Mouse (Mus musculus) macrophage (primary cell): ENCODE measurements around the gene Ccdc190. TPM values are rescaled to one million over a fixed set of nuclear protein-coding genes. Genes with fewer than 3 reads are reported as not detected.

Experiments
- H3K27ac ChIP-seq: fragments of 350-480 bp; formaldehyde crosslinking; 2 replicates; pipeline ENCODE4 v1.9.0; 2021
- H3K36me3 ChIP-seq: fragments of 350-480 bp; formaldehyde crosslinking; 2 replicates; pipeline ENCODE4 v1.9.0; 2021; ENCODE audit errors: inconsistent target
- H3K4me3 ChIP-seq: fragments of 350-480 bp; formaldehyde crosslinking; 2 replicates; pipeline ENCODE4 v1.9.0; 2021; ENCODE audit errors: inconsistent target
- H3K79me2 ChIP-seq: fragments of 350-480 bp; formaldehyde crosslinking; 2 replicates; pipeline ENCODE4 v1.9.0; 2021; ENCODE audit errors: inconsistent target
- WGBS: methylation state at CpG from one replicate; pipeline ENCODE4 v1.1.7; 2026; ENCODE audit warnings: inconsistent platforms; ENCODE audit not compliant: missing documents; 5-methylcytosine and 5-hydroxymethylcytosine counted together
- polyA plus RNA-seq: library from polyadenylated mRNA; stranded (reverse); fragments of 250-400 nt; gene quantifications from 3 replicates; pipeline ENCODE4 v1.2.4, GENCODE M21; 2018; ENCODE audit warnings: inconsistent platforms

Ccdc190 gene
- polyA plus RNA-seq, 1 experiment from 2014 or later, result not detected

GRCm38 (mm10) chr1:169949981-169950380, 21.5 kb downstream of the Ccdc190 start:
- no peak overlapping the region for H3K4me3 ChIP-seq
- no peak overlapping the region for H3K27ac ChIP-seq
- no peaks in the 10 kb centered on the region for H3K79me2 ChIP-seq
- H3K36me3 ChIP-seq, result peaks cover 5% of the 10 kb centered on the region; the same call in 1 of the 2 replicates
- WGBS, result 95% methylated on average over 7 of the region's 7 CpGs

GRCm38 (mm10) chr1:169950651-169951050, 22.2 kb downstream of the Ccdc190 start:
- Histone ChIP-seq H3K4me3 (no peak overlapping the region), H3K79me2 (no peaks in the 10 kb centered on the region), H3K27ac (no peak overlapping the region), H3K36me3 (peaks cover 5% of the 10 kb centered on the region; the same call in 1 of the 2 replicates)
- 90% methylated on average over 4 of the region's 4 CpGs for WGBS

GRCm38 (mm10) chr1:169951561-169951960, 23.1 kb downstream of the Ccdc190 start:
- no peak overlapping the region for H3K27ac ChIP-seq
- H3K4me3 ChIP-seq, result no peak overlapping the region
- no peaks in the 10 kb centered on the region for H3K79me2 ChIP-seq
- peaks cover 5% of the 10 kb centered on the region; the same call in 1 of the 2 replicates for H3K36me3 ChIP-seq
- 92% methylated on average over 6 of the region's 6 CpGs for WGBS

DNA sequence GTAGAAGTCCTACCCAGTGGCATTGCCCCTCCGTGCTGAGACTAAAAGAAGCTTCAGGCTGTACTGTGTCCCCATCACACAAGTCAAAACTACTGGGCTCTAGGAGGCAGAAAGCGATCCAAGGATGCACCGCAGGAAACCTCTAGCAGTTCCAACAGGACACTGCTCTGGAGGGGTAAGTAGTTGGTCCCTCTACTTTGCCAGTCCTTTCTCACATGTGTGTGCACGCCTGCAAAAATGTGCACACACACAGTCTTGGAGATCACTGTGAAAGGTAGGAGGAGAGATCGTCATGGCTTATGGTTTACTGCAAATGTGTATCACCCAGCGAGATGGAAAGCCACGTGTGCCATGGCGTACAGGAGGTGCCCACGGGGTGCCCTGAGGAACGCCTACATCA, 24.2 kb downstream of the Ccdc190 start:
- Histone ChIP-seq H3K4me3 (no peak overlapping the region), H3K27ac (no peak overlapping the region), H3K79me2 (no peaks in the 10 kb centered on the region), H3K36me3 (peaks cover 5% of the 10 kb centered on the region; the same call in 1 of the 2 replicates)
- WGBS, result 96% methylated on average over 10 of the region's 10 CpGs

DNA sequence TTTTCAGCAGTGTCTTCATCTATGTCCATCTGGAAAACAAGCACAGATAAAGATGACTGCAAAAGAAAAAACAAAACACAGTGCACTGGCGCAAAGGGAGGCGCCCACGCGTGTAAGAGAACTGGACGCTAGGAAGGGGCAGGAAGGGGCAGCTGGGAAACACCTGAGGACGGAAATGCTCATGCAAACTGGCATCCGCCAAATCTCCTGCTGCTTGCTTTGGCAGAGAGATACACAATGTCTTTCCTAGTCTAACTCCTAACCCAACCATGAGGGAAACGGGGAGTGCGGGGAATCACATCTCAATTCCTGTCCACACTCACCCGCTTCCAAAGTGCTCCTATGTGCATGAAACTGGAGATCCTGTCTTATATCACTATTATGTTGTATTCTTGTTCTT, 24.7 kb downstream of the Ccdc190 start:
- Histone ChIP-seq H3K27ac (no peak overlapping the region), H3K79me2 (no peaks in the 10 kb centered on the region), H3K36me3 (peaks cover 5% of the 10 kb centered on the region; the same call in 1 of the 2 replicates), H3K4me3 (no peak overlapping the region)
- WGBS, result 93% methylated on average over 10 of the region's 10 CpGs

DNA sequence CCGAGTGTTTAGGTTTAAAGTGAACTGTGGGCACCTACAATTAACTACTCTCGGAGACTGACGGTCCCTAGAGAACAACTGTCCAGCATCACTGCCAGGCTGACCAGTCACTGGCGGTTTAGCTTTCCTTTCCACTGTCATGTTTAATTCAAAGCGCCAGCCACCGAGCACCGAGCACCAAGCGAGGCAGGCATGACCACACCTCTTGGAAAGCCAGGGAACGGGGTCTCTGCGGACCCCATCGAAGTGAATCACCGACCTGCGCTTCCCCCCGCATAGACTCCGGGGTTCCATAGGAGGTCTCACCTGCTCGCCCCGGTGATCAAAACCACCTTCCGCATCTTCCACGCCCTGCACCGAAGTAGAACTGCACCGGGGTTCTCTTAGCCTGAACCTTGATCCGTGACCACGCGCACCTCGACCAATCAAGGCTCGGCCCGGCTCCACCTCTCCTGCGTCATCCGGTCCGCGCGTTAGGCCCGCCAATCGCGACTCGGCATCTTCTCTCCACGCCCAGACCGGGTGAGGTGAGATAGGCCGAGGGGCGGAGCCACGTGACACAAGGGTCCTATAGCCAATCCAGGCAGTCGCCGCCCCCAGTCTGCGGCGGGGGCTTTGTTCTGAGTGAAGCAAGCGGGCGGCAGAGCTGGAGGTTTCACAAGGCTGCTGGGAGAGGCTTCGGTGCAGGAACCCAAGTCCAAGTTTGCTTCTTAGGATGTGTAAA, 40.5 kb downstream of the Ccdc190 start, which contains the start of gene Hsd17b7:
Hsd17b7 (minus strand) TSS at position 450 of the 724 bp plus-strand sequence.
- peak within 1 kb of the TSS; percentile 70 for H3K4me3 ChIP-seq
- H3K36me3 ChIP-seq, result no peaks in the 10 kb centered on the region
- H3K27ac ChIP-seq, result peak within 1 kb of the TSS; percentile 78
- 2% methylated on average over 48 of the region's 48 CpGs for WGBS
- no peaks in the 10 kb centered on the region for H3K79me2 ChIP-seq

GRCm38 (mm10) chr1:169969516-169969886, 41.1 kb downstream of the Ccdc190 start:
- H3K27ac ChIP-seq, result peak overlapping the region; percentile 78
- 0% methylated on average over 9 of the region's 9 CpGs for WGBS

GRCm38 (mm10) chr1:169970936-169971335, 42.5 kb downstream of the Ccdc190 start:
- WGBS, result 95% methylated on average over 4 of the region's 4 CpGs
- Histone ChIP-seq H3K4me3 (no peak overlapping the region), H3K27ac (no peak overlapping the region), H3K79me2 (no peaks in the 10 kb centered on the region), H3K36me3 (no peaks in the 10 kb centered on the region)

More at GRCm38 (mm10) chr1:169969516-169969886, 41.1 kb downstream of the Ccdc190 start:
- Histone ChIP-seq H3K4me3 (peak overlapping the region; percentile 70), H3K79me2 (no peaks in the 10 kb centered on the region), H3K36me3 (no peaks in the 10 kb centered on the region)

DNA sequence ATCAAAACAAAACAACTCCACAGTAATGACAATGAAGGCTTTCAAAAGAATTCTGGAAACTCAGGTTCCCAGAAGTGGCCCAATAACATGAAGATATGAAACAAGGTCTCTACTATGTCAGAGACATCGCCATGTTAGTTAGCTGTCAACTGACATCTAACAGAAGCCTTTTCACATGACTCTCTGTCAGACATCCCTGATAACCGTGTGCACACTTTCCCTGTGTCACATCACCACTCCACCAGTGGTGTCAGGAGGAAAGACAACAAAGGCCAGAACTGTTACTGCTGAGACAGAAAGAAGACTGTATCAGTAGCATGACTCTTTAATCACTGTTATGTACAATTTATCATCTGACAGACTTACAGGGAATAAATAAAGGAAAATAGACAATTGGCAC, 43.5 kb downstream of the Ccdc190 start:
- no peaks in the 10 kb centered on the region for H3K36me3 ChIP-seq
- 91% methylated on average over 2 of the region's 2 CpGs for WGBS
- H3K27ac ChIP-seq, result no peak overlapping the region
- no peaks in the 10 kb centered on the region for H3K79me2 ChIP-seq
- H3K4me3 ChIP-seq, result no peak overlapping the region

GRCm38 (mm10) chr1:169977621-169978020, 49.2 kb downstream of the Ccdc190 start:
- no peak overlapping the region for H3K4me3 ChIP-seq
- H3K27ac ChIP-seq, result no peak overlapping the region
- H3K36me3 ChIP-seq, result no peaks in the 10 kb centered on the region
- WGBS, result 80% methylated on average over 4 of the region's 4 CpGs
- H3K79me2 ChIP-seq, result no peaks in the 10 kb centered on the region

Other genes starting within 250 kb of the Ccdc190 start
- gene Rgs4, start 181.0 kb upstream of the Ccdc190 start, polyA plus RNA-seq, result not detected in 3 replicates
- gene Hsd17b7, start 40.6 kb downstream of the Ccdc190 start, polyA plus RNA-seq, result 2.1 to 18.2 TPM (median 5.7 TPM) in 3 replicates
- 0.04 TPM in 1 of 3 replicates, not detected in the others for gene Ddr2, start 182.1 kb downstream of the Ccdc190 start, polyA plus RNA-seq
- gene Uap1, start 246.3 kb downstream of the Ccdc190 start, polyA plus RNA-seq, result 13.5 to 19.3 TPM (median 19.2 TPM) in 3 replicates